Mouse (Mus musculus) right cerebral cortex, postnatal 10 days (tissue): ENCODE measurements at regions not wholly inside any gene's neighbourhood (a gene's known extent, or its start where the extent isn't known, plus 50 kb on each side); places are given as distances from the start of the nearest gene placed in this dataset.

Experiments
- DNase-seq, 2 experiments: peaks; one replicate each; pipeline ENCODE4 v3.0.0; 2021; ENCODE audit warnings: low spot score in 2 of 2

DNA sequence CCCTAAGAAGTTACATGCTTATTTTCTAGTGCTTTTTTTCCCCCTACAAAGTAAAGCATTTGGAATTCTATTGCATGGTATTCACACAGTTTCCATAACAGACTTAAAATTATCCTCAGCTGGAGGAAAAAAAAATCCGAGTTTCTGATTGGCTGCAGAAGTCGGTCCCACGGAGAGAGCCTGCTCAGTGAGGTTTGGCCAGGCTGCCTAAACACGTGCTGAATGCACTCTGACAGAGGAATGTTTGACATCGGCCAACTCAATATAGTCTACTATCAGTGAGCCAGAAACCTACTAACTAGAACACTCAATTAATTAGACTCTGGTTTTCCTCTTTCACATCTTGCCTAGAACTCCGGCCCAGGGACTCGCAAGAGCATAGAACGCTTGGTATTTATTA, 204.9 kb downstream of the Rab11fip2 start:
- DNase-seq, result peak in 1 of 2 experiments; percentile 27

GRCm38 (mm10) chr19:59742946-59743345, 200.5 kb downstream of the Rab11fip2 start:
- DNase-seq, result peak; percentile 23 to 24

GRCm38 (mm10) chr19:59761218-59761617, 182.2 kb downstream of the Rab11fip2 start:
- DNase-seq, result no peak

DNA sequence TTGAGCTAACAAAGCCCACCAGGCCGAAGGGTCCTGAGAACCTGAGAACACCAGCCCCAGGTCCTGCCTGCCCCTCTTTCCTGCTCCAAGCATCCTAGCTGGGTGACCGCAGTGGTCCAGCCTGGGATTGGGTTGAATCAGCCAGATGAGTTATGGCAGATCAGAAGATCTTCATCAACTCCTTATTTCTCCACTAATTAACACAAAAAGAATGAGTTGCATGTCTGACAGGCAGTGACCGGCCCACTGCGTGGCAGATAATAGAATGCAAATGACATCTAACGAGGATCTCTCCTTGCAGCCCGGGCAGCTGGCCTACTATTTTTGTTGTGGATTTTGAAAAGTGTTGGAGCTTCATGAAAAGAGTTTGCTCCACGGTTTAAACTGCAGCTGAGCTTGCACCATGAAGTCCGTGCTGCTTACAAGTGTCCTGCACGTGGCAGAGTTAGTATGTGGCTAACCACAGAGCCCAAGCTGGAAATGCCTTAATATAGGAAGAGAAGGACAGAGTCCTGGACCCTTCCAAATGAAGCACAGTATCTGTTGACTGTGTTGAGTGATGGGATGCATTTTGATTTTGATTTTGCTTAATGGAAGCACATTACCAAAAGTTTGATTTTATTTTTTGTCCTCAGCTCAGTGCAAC, 158.9 kb downstream of the Rab11fip2 start:
- peak; percentile 21 to 36 for DNase-seq

- no peak for DNase-seq
Measured at GRCm38 (mm10) chr19:59831304-59831703, 112.2 kb downstream of the Rab11fip2 start.

GRCm38 (mm10) chr19:59837138-59837537, 106.3 kb downstream of the Rab11fip2 start:
- no peak for DNase-seq

GRCm38 (mm10) chr19:59837628-59838027, 105.8 kb downstream of the Rab11fip2 start:
- no peak for DNase-seq

GRCm38 (mm10) chr19:59844270-59844669, 99.2 kb downstream of the Rab11fip2 start:
- no peak for DNase-seq

DNA sequence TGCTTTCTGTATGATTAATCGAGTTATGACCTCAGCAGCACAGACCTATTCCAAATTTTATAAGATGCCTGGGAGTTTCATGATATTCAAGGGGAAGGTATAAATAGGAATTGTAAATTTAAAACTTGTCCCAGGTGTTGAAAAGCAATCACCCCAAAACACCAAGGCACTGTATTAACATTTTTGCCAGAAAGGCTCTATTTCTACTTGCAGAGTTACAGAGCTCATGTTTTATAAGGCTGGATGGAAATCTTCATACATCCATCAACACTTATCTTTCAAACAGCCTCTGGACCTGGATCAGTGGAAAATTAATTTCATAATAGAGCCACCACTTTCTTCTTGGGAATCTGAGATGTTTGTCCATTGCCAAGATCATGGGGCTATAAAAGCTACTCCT, 96.6 kb downstream of the Rab11fip2 start:
- DNase-seq, result no peak

- DNase-seq, result no peak
Measured at GRCm38 (mm10) chr19:59850696-59851095, 92.8 kb downstream of the Rab11fip2 start.

DNA sequence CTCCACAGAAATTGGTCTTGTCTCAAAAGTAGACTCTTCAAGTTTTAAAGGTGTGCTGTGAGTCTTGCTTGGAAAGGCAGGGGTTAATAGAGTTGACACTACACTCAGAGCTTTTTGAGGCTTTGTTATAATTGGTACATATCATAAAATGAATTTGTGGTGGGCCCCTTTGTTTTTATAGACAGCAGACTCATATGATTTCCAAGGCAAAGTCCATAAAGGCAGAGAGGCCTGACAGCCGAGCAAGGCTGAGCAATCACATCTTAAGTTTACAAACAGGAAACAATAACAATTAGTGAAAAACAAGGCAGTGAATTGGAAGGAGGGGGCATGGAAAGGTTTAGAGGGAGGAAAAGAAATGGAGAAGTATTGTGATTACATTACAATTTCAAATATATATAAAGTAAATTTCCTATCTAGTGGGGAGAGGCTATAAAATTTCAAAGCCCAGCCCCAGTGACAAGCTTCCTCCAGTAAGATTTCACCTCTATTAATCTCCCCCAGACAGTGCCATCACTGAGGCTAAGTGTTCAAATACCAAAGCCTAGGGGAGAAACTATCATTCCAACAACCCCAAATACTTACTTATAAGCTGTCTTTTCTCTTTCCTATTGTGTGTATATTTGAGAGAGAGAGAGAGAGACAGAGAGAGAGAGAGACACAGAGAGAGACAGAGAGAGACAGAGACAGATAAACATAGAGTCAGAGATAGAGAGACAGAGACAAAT, 91.3 kb downstream of the Rab11fip2 start:
- no peak for DNase-seq
